Mouse (Mus musculus): ENCODE data around the gene Bdp1.

The Bdp1 gene

GRCm38 (mm10) chr13:99999078-99999477, 104.8 kb downstream of the Bdp1 start:
- DNase-seq = no peak

- DNase-seq = no peak
Measured at GRCm38 (mm10) chr13:99998099-99998498, 105.8 kb downstream of the Bdp1 start.

- DNase-seq = no peak
Measured at GRCm38 (mm10) chr13:99989592-99989991, 114.3 kb downstream of the Bdp1 start.

- no peak for DNase-seq
Measured at GRCm38 (mm10) chr13:99983320-99983719, 120.5 kb downstream of the Bdp1 start.

- no peak for DNase-seq
Measured at GRCm38 (mm10) chr13:99979406-99979805, 124.5 kb downstream of the Bdp1 start.

GRCm38 (mm10) chr13:99970089-99970488, 133.8 kb downstream of the Bdp1 start:
- DNase-seq = no peak
